Mouse (Mus musculus) bone marrow, adult 2 months (tissue): Measurements from ENCODE around the gene Zfp827.

ENCODE experiments used
- CTCF ChIP-seq: fragments of 200-500 bp; IDR thresholded peaks from 2 replicates; pipeline ENCODE4 v1.5.1; 2011; ENCODE audit warnings: low read length, control low read depth; ENCODE audit not compliant: control insufficient read depth, insufficient read depth
- POLR2A ChIP-seq: fragments of 200-500 bp; IDR thresholded peaks from 2 replicates; pipeline ENCODE4 v1.6.1; 2011; ENCODE audit warnings: low read depth, mild to moderate bottlenecking, control low read depth, low read length, borderline replicate concordance; ENCODE audit not compliant: control insufficient read depth

DNA sequence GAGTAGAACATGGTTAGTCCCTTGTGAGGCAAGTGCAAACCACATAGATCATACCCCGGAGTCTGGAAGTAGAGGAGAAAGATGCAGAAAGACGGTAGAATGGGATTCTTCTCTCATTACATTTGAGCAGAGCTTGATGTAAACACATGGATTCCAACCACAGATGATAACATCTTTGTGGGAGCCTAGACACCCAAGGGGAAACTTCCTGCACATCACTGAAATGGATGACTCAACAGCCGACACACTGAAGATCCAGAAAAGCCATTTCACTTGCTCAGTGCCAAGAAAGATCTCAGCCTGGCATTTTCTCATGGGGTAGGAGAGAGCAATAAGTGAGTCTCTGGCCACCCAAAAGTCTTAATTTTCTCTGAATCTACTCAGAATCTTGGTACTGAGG is 199.7 kb downstream of the Zfp827 start:
- TF ChIP-seq CTCF (no peak), POLR2A (no peak)
